Mouse (Mus musculus): ENCODE results near the gene Sucla2. TPM values are rescaled to one million over a fixed set of nuclear protein-coding genes. Genes with fewer than 3 reads are reported as not detected.

The Sucla2 gene
- polyA plus RNA-seq, 1 experiment from 2014 or later: 46.9 TPM

DNA sequence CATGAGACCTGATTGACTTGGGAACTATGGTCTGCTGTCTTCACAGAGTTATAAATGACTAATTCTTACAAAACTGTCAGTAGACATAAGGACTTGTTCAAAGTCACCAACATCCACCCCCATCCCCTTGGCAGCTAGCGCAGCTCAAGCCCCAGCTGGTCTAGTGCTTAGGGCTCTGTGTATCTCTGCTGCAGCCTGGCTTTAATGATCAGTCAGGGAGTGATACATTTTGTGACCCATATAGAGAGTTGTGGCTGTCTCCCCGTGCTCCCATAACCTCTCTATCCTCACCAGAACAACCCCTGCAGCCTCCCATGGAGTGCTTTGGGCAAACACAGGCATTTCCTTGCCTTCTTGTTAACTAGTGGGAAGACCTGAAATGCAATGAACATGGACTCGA lies 95.8 kb downstream of the Sucla2 start:
- no peak for ATAC-seq (ENCODE audit: low read depth)
- no peaks in the 10 kb centered on the region for H3K4me1 ChIP-seq (ENCODE audit: control insufficient read depth, low read depth, low read length)
- no peak overlapping the region for H3K4me3 ChIP-seq (ENCODE audit: low read depth, low read length)
- H3K9ac ChIP-seq (ENCODE audit: low read depth, low read length): no peak overlapping the region
- H3K4me2 ChIP-seq (ENCODE audit: low read depth, low read length): no peak overlapping the region
- no peaks in the 10 kb centered on the region for H3K36me3 ChIP-seq (ENCODE audit: control insufficient read depth, insufficient read depth)
- H3K9me3 ChIP-seq (replicated peaks; ENCODE audit: control insufficient read depth, low read length): no peaks in the 10 kb centered on the region
- no peak overlapping the region for H3K27ac ChIP-seq (ENCODE audit: low read length)
- 69% methylated on average over 3 of the region's 3 CpGs for WGBS (ENCODE audit: insufficient replicate concordance)
- no peaks in the 10 kb centered on the region for H3K27me3 ChIP-seq (ENCODE audit: control insufficient read depth, insufficient read depth, low read depth, low read length)

DNA sequence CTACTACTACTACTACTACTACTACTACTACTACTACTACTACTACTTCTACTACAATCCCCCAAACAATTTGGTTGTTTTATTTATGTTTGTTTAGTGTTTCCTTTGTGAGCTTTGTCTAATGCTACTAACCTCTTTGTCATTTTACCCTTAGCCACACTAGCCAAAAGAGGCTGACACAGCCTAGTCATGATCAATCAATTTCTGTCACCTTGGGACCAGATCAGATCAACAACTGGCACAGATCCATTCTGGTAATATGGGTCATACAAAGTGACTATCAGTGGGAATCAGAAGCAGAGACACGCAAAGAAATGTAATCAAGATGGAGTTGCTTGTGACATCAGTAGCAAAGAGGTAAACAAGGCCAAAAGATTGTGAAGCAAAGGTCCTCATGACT lies 97.9 kb downstream of the Sucla2 start:
- no peaks in the 10 kb centered on the region for H3K27me3 ChIP-seq (ENCODE audit: control insufficient read depth, insufficient read depth, low read depth, low read length)
- H3K4me1 ChIP-seq (ENCODE audit: control insufficient read depth, low read depth, low read length): no peaks in the 10 kb centered on the region
- H3K4me3 ChIP-seq (ENCODE audit: low read depth, low read length): no peak overlapping the region
- no peak overlapping the region for H3K9ac ChIP-seq (ENCODE audit: low read depth, low read length)
- WGBS (ENCODE audit: insufficient replicate concordance): 73% methylated on average over 1 of the region's 1 CpGs
- H3K9me3 ChIP-seq (replicated peaks; ENCODE audit: control insufficient read depth, low read length): no peaks in the 10 kb centered on the region
- H3K36me3 ChIP-seq (ENCODE audit: control insufficient read depth, insufficient read depth): no peaks in the 10 kb centered on the region
- H3K27ac ChIP-seq (ENCODE audit: low read length): no peak overlapping the region
- ATAC-seq (ENCODE audit: low read depth): no peak
- H3K4me2 ChIP-seq (ENCODE audit: low read depth, low read length): no peak overlapping the region

DNA sequence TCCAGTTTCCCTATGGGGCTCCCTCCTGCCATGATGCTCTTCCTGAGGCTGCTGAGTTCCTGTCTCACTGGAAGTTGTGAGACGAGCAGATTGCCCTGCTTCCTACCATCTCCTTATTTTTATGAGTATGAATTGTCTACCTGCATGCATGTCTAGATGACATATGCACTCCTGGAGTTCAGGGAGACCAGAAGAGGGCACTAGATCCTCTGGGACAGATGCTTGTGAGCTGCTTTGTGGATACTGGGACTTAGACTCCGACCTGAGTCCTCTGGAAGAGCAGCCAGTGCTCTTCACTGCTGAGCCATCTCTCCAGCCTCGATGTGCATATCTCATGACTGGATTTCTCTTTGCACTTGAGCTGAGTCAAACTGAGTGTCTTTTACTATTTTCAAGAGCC lies 100.3 kb downstream of the Sucla2 start:
- Histone ChIP-seq H3K27ac (ENCODE audit: low read length) (no peak overlapping the region), H3K27me3 (ENCODE audit: control insufficient read depth, insufficient read depth, low read depth, low read length) (no peaks in the 10 kb centered on the region), H3K9ac (ENCODE audit: low read depth, low read length) (no peak overlapping the region), H3K4me2 (ENCODE audit: low read depth, low read length) (no peak overlapping the region), H3K9me3 (replicated peaks; ENCODE audit: control insufficient read depth, low read length) (no peaks in the 10 kb centered on the region), H3K4me1 (ENCODE audit: control insufficient read depth, low read depth, low read length) (no peaks in the 10 kb centered on the region), H3K36me3 (ENCODE audit: control insufficient read depth, insufficient read depth) (no peaks in the 10 kb centered on the region), H3K4me3 (ENCODE audit: low read depth, low read length) (no peak overlapping the region)
- WGBS (ENCODE audit: insufficient replicate concordance): 37% methylated on average over 3 of the region's 3 CpGs
- ATAC-seq (ENCODE audit: low read depth): no peak

DNA sequence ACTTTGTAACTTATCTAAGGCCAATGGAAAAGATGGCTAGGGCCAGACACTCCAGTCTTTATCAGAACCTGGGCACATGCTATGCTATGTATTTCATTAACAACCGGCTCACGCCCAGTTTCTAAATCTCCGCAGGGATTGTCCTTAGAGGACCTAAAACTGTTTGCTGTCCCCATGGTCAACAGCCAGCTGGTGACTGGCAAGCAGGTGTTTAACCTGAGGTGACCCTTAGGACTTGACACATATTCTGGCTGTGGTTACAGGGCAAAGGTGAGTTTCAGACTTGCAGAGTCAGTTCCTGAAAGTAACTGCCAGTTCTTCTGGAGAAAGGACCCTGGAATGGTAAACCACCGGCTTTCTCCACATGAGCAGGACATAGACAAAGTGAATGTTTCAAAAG lies 106.4 kb downstream of the Sucla2 start:
- 69% methylated on average over 4 of the region's 4 CpGs for WGBS (ENCODE audit: insufficient replicate concordance)
- no peak for ATAC-seq (ENCODE audit: low read depth)
- H3K9ac ChIP-seq (ENCODE audit: low read depth, low read length): no peak overlapping the region
- no peaks in the 10 kb centered on the region for H3K9me3 ChIP-seq (replicated peaks; ENCODE audit: control insufficient read depth, low read length)
- no peaks in the 10 kb centered on the region for H3K27me3 ChIP-seq (ENCODE audit: control insufficient read depth, insufficient read depth, low read depth, low read length)
- H3K4me2 ChIP-seq (ENCODE audit: low read depth, low read length): no peak overlapping the region
- no peaks in the 10 kb centered on the region for H3K36me3 ChIP-seq (ENCODE audit: control insufficient read depth, insufficient read depth)
- no peak overlapping the region for H3K27ac ChIP-seq (ENCODE audit: low read length)
- no peak overlapping the region for H3K4me3 ChIP-seq (ENCODE audit: low read depth, low read length)
- H3K4me1 ChIP-seq (ENCODE audit: control insufficient read depth, low read depth, low read length): no peaks in the 10 kb centered on the region

DNA sequence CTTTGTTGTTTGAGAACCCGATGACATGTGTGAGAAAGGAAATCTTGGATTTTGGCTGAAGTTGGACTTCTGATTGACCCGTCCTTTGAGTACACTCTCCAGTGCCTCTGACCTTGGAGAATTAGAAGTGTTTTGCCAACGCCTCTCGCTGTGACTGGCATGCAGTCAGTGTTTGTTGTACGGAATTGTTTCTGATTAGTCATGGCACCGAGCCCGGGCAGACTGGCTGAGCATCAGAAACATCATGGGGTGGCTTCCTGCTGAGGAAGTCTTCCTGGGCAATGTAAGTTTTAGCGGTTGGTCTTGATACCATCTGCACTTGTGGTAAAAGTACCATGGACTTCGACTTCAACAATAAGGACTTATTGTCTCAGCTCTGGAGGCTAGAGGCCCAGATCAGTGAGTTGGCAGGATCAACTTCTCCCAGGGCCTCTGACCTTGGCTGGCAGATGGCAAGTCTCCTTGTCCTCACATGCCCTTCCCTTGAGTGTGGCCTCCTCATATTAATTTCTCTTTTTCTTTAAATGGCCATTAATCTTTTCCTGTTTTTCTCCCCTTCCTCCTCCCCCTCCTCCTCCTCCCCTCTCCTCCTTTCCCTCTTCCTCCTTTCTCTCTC lies 107.6 kb downstream of the Sucla2 start:
- Histone ChIP-seq H3K36me3 (ENCODE audit: control insufficient read depth, insufficient read depth) (no peaks in the 10 kb centered on the region), H3K4me2 (ENCODE audit: low read depth, low read length) (no peak overlapping the region), H3K9ac (ENCODE audit: low read depth, low read length) (no peak overlapping the region), H3K4me1 (ENCODE audit: control insufficient read depth, low read depth, low read length) (no peaks in the 10 kb centered on the region), H3K9me3 (replicated peaks; ENCODE audit: control insufficient read depth, low read length) (no peaks in the 10 kb centered on the region), H3K27ac (ENCODE audit: low read length) (no peak overlapping the region), H3K27me3 (ENCODE audit: control insufficient read depth, insufficient read depth, low read depth, low read length) (no peaks in the 10 kb centered on the region), H3K4me3 (ENCODE audit: low read depth, low read length) (no peak overlapping the region)
- ATAC-seq (ENCODE audit: low read depth): no peak
- WGBS (ENCODE audit: insufficient replicate concordance): 45% methylated on average over 9 of the region's 9 CpGs

DNA sequence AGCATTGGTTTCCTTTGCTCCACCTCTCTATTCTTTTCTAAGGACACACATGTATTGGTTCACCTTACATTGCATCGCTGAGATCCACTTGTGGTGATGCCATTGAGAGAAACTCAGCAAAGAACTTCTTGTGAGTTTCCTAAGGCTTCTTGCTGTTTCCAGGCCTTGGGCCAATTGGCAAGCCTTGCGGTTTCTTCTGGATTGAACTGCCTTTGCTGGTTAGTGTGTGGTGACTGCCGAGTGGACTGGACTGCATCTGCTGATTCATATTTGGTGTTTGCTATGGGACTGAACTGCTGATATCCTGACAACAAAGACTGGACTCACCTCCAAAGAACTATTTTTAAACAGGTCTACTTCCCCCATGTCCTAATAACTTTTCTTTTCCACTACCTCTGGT lies 109.2 kb downstream of the Sucla2 start:
- 67% methylated on average over 3 of the region's 3 CpGs for WGBS (ENCODE audit: insufficient replicate concordance)

DNA sequence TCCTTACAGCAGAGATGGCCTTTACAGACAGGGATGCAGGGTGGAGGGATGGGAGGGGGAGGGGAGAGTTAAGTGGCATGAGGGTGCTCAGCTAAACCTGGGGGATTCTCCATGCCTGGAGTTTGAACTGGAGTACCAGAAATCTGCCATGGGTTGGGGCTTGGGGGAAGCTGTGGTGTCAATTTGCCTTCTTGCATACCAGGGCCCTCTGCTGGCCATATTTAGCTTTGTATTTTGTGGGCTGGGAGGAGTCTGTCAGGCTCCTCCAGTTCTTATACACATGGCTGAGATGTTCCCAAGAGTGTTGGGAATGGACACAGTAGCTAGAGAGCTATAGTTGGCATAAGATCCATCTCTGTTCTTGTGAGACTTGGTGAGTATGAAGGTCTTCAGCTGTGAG lies 112.3 kb downstream of the Sucla2 start:
- Histone ChIP-seq H3K27ac (ENCODE audit: low read length) (no peak overlapping the region), H3K9me3 (replicated peaks; ENCODE audit: control insufficient read depth, low read length) (no peaks in the 10 kb centered on the region), H3K9ac (ENCODE audit: low read depth, low read length) (no peak overlapping the region), H3K27me3 (ENCODE audit: control insufficient read depth, insufficient read depth, low read depth, low read length) (no peaks in the 10 kb centered on the region), H3K4me2 (ENCODE audit: low read depth, low read length) (no peak overlapping the region), H3K4me3 (ENCODE audit: low read depth, low read length) (no peak overlapping the region), H3K36me3 (ENCODE audit: control insufficient read depth, insufficient read depth) (no peaks in the 10 kb centered on the region), H3K4me1 (ENCODE audit: control insufficient read depth, low read depth, low read length) (no peaks in the 10 kb centered on the region)
- no peak for ATAC-seq (ENCODE audit: low read depth)

More for the DNA sequence above, 109.2 kb downstream of the Sucla2 start:
- no peak for ATAC-seq (ENCODE audit: low read depth)
- Histone ChIP-seq H3K27ac (ENCODE audit: low read length) (no peak overlapping the region), H3K27me3 (ENCODE audit: control insufficient read depth, insufficient read depth, low read depth, low read length) (no peaks in the 10 kb centered on the region), H3K4me2 (ENCODE audit: low read depth, low read length) (no peak overlapping the region), H3K4me3 (ENCODE audit: low read depth, low read length) (no peak overlapping the region), H3K4me1 (ENCODE audit: control insufficient read depth, low read depth, low read length) (no peaks in the 10 kb centered on the region), H3K9ac (ENCODE audit: low read depth, low read length) (no peak overlapping the region), H3K36me3 (ENCODE audit: control insufficient read depth, insufficient read depth) (no peaks in the 10 kb centered on the region), H3K9me3 (replicated peaks; ENCODE audit: control insufficient read depth, low read length) (no peaks in the 10 kb centered on the region)

Other genes with a start within 250 kb of the Sucla2 start
- gene Rb1, start 199.5 kb upstream of the Sucla2 start, polyA plus RNA-seq (2015; fragmentation: Nextera tagmentation; extraction: Ambion mirVana): 16.7 and 18.5 TPM in 2 replicates
- 588 and 605 TPM in 2 replicates for gene Itm2b, start 140.0 kb upstream of the Sucla2 start, polyA plus RNA-seq (2015; fragmentation: Nextera tagmentation; extraction: Ambion mirVana)
- 24.4 and 26.5 TPM in 2 replicates for gene Med4, start 15.3 kb upstream of the Sucla2 start, polyA plus RNA-seq (2015; fragmentation: Nextera tagmentation; extraction: Ambion mirVana)
- 2.4 and 2.5 TPM in 2 replicates for gene Nudt15, start 22.9 kb downstream of the Sucla2 start, polyA plus RNA-seq (2015; fragmentation: Nextera tagmentation; extraction: Ambion mirVana)
- not detected in 2 replicates for gene Gm21750, start 135.9 kb downstream of the Sucla2 start, polyA plus RNA-seq (2015; fragmentation: Nextera tagmentation; extraction: Ambion mirVana)

Measured in liver, embryonic 16.5 days (tissue).